Mouse (Mus musculus): ENCODE results near the gene Tnfrsf17. TPM values are rescaled to one million over a fixed set of nuclear protein-coding genes. Genes with fewer than 3 reads are reported as not detected.
A peak's percentile ranks its signal among the peaks of the same experiment; 100 is the strongest.

Gene Tnfrsf17
- polyA plus RNA-seq, 1 experiment from 2014 or later = not detected

DNA sequence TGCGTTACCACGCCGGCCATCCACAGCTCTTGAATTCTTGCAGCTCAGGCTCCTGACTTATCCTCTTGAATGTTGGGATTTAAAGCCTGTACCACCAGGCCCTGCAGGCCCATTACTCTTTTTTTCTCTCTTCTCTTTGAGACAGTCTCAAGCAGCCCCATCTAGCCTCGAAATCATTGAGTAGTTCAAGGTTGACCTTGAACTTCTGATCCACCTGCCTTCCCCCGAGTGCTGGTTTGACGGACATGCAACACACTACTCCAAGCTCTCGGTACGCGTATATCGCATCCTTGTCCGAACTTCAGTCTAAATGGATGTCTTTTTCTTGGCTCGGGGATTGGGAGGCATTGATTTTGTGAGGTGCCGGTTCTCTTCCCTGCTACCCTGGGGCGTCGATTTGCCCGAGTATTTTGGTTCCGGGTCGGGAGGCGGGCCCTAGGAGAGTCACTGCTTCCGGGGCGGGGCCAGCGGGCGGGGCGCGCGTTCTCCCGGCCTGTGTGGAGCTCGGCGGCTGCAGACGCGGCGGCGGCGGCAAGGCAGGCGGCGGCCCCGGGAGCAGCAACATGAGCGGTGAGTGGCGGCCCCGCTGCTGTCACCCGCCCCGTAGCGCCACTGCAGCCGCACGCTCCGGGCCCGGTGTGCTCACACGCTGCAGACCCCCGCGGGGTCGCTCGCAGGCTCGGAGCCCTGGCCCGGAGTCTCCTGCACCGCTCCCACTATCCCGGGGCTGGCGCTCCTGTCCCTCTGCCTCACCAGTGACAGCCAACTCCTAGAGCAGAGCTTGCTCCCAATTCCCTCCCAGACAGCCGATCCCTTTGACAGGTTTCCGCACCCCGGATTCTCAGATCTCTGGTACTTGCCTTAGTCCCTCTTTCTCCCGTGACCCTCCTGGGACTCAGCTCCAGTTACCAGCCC is 9.1 kb downstream of the Tnfrsf17 start, which contains the start of gene Snx29:
Snx29 (plus strand) TSS at position 500 of the 915 bp plus-strand sequence.
- ATAC-seq (replicated peaks; ENCODE audit: insufficient number of reproducible peaks, low FRiP score, low TSS enrichment) = peak; percentile 94
- peak within 1 kb of the TSS; percentile 79 for H3K9ac ChIP-seq (ENCODE audit: low read depth, low read length)
- no peaks in the 10 kb centered on the region for H3K9me3 ChIP-seq (replicated peaks; ENCODE audit: control insufficient read depth, low read length)
- no peaks in the 10 kb centered on the region for H3K27me3 ChIP-seq (ENCODE audit: control insufficient read depth, insufficient read depth, low read length)
- peak within 1 kb of the TSS; percentile 96 for H3K4me2 ChIP-seq
- H3K36me3 ChIP-seq (ENCODE audit: control insufficient read depth, insufficient read depth, low read length) = no peaks in the 10 kb centered on the region
- peaks cover 6% of the 10 kb centered on the region; the same call in 1 of the 2 replicates for H3K4me1 ChIP-seq (ENCODE audit: control insufficient read depth, insufficient read depth, low read length)
- peak within 1 kb of the TSS; percentile 59 for H3K27ac ChIP-seq (ENCODE audit: low read depth, low read length)
- peak within 1 kb of the TSS; percentile 61 for H3K4me3 ChIP-seq (ENCODE audit: low read depth, low read length)
- 4% methylated on average over 61 of the region's 61 CpGs for WGBS (ENCODE audit: insufficient replicate concordance)

- Histone ChIP-seq H3K36me3 (ENCODE audit: control insufficient read depth, insufficient read depth, low read length) (no peaks in the 10 kb centered on the region), H3K4me2 (peak overlapping the region; percentile 96), H3K4me1 (ENCODE audit: control insufficient read depth, insufficient read depth, low read length) (peaks cover 6% of the 10 kb centered on the region; the same call in 1 of the 2 replicates), H3K9me3 (replicated peaks; ENCODE audit: control insufficient read depth, low read length) (no peaks in the 10 kb centered on the region), H3K4me3 (ENCODE audit: low read depth, low read length) (peak overlapping the region; percentile 61), H3K9ac (ENCODE audit: low read depth, low read length) (peak overlapping the region; percentile 79), H3K27me3 (ENCODE audit: control insufficient read depth, insufficient read depth, low read length) (no peaks in the 10 kb centered on the region), H3K27ac (ENCODE audit: low read depth, low read length) (peak overlapping the region; percentile 36; the same call in 1 of the 2 replicates)
- WGBS (ENCODE audit: insufficient replicate concordance) = 6% methylated on average over 17 of the region's 17 CpGs
- ATAC-seq (replicated peaks; ENCODE audit: insufficient number of reproducible peaks, low FRiP score, low TSS enrichment) = 0 out of 2 replicates have a peak, but pooled peaks have one; percentile 22
These were observed 9.9 kb downstream of the Tnfrsf17 start for GRCm38 (mm10) chr16:11323324-11324051.

GRCm38 (mm10) chr16:11330081-11330800 is 16.6 kb downstream of the Tnfrsf17 start:
- no peaks in the 10 kb centered on the region for H3K36me3 ChIP-seq (ENCODE audit: control insufficient read depth, insufficient read depth, low read length)
- no peak overlapping the region for H3K4me2 ChIP-seq
- no peak overlapping the region for H3K27ac ChIP-seq (ENCODE audit: low read depth, low read length)
- H3K9me3 ChIP-seq (replicated peaks; ENCODE audit: control insufficient read depth, low read length) = no peaks in the 10 kb centered on the region
- no peaks in the 10 kb centered on the region for H3K4me1 ChIP-seq (ENCODE audit: control insufficient read depth, insufficient read depth, low read length)
- no peak for ATAC-seq (replicated peaks; ENCODE audit: insufficient number of reproducible peaks, low FRiP score, low TSS enrichment)
- 73% methylated on average over 3 of the region's 3 CpGs for WGBS (ENCODE audit: insufficient replicate concordance)
- H3K27me3 ChIP-seq (ENCODE audit: control insufficient read depth, insufficient read depth, low read length) = no peaks in the 10 kb centered on the region
- no peak overlapping the region for H3K9ac ChIP-seq (ENCODE audit: low read depth, low read length)
- no peak overlapping the region for H3K4me3 ChIP-seq (ENCODE audit: low read depth, low read length)

GRCm38 (mm10) chr16:11331030-11331429 is 17.4 kb downstream of the Tnfrsf17 start:
- WGBS (ENCODE audit: insufficient replicate concordance) = 68% methylated on average over 1 of the region's 1 CpGs
- Histone ChIP-seq H3K4me3 (ENCODE audit: low read depth, low read length) (no peak overlapping the region), H3K27me3 (ENCODE audit: control insufficient read depth, insufficient read depth, low read length) (no peaks in the 10 kb centered on the region), H3K27ac (ENCODE audit: low read depth, low read length) (no peak overlapping the region), H3K36me3 (ENCODE audit: control insufficient read depth, insufficient read depth, low read length) (no peaks in the 10 kb centered on the region), H3K9me3 (replicated peaks; ENCODE audit: control insufficient read depth, low read length) (no peaks in the 10 kb centered on the region), H3K4me2 (no peak overlapping the region), H3K9ac (ENCODE audit: low read depth, low read length) (no peak overlapping the region), H3K4me1 (ENCODE audit: control insufficient read depth, insufficient read depth, low read length) (no peaks in the 10 kb centered on the region)
- ATAC-seq (replicated peaks; ENCODE audit: insufficient number of reproducible peaks, low FRiP score, low TSS enrichment) = no peak

DNA sequence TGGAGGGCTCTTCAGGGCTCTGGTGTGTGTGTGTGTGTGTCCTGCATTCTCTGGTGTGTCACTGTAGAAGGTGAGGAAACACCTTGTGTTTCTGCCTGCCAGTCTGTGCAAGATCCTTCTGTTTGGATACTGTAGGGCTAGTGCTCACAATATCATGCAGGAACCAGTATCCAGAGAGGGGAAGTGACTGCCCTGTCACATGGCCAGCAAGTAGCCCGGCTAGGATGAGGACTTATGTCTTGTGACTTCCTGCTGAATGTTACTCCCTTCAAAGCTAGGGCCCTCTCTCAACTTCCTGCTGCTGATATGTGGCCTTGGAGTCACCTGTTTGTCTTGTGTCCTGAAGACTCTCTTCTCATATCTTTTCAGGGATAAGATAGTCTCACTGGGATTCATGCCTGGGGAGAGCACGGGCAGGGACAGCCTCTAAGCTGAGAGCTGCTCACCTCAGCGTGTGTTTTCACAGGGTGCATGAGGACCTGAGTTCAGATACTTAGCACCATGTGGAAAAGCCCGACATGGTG is 29.7 kb downstream of the Tnfrsf17 start:
- Histone ChIP-seq H3K4me3 (ENCODE audit: low read depth, low read length) (no peak overlapping the region), H3K9ac (ENCODE audit: low read depth, low read length) (no peak overlapping the region), H3K9me3 (replicated peaks; ENCODE audit: control insufficient read depth, low read length) (no peaks in the 10 kb centered on the region), H3K27me3 (ENCODE audit: control insufficient read depth, insufficient read depth, low read length) (no peaks in the 10 kb centered on the region), H3K27ac (ENCODE audit: low read depth, low read length) (no peak overlapping the region), H3K36me3 (ENCODE audit: control insufficient read depth, insufficient read depth, low read length) (no peaks in the 10 kb centered on the region), H3K4me2 (no peak overlapping the region), H3K4me1 (ENCODE audit: control insufficient read depth, insufficient read depth, low read length) (0 out of 2 replicates have a peak, but pooled peaks cover 2% of the 10 kb centered on the region)
- 36% methylated on average over 4 of the region's 4 CpGs for WGBS (ENCODE audit: insufficient replicate concordance)
- no peak for ATAC-seq (replicated peaks; ENCODE audit: insufficient number of reproducible peaks, low FRiP score, low TSS enrichment)

GRCm38 (mm10) chr16:11351903-11352302 is 38.3 kb downstream of the Tnfrsf17 start:
- 0 out of 2 replicates have a peak overlapping the region, but pooled peaks have one; percentile 1 for H3K27ac ChIP-seq (ENCODE audit: low read depth, low read length)
- 26% methylated on average over 7 of the region's 7 CpGs for WGBS (ENCODE audit: insufficient replicate concordance)
- H3K9me3 ChIP-seq (replicated peaks; ENCODE audit: control insufficient read depth, low read length) = no peaks in the 10 kb centered on the region
- peaks cover 10% of the 10 kb centered on the region for H3K4me1 ChIP-seq (ENCODE audit: control insufficient read depth, insufficient read depth, low read length)
- no peak overlapping the region for H3K4me3 ChIP-seq (ENCODE audit: low read depth, low read length)
- 0 out of 2 replicates have a peak overlapping the region, but pooled peaks have one; percentile 2 for H3K4me2 ChIP-seq
- ATAC-seq (replicated peaks; ENCODE audit: insufficient number of reproducible peaks, low FRiP score, low TSS enrichment) = no peak
- no peak overlapping the region for H3K9ac ChIP-seq (ENCODE audit: low read depth, low read length)
- H3K27me3 ChIP-seq (ENCODE audit: control insufficient read depth, insufficient read depth, low read length) = no peaks in the 10 kb centered on the region
- H3K36me3 ChIP-seq (ENCODE audit: control insufficient read depth, insufficient read depth, low read length) = no peaks in the 10 kb centered on the region

DNA sequence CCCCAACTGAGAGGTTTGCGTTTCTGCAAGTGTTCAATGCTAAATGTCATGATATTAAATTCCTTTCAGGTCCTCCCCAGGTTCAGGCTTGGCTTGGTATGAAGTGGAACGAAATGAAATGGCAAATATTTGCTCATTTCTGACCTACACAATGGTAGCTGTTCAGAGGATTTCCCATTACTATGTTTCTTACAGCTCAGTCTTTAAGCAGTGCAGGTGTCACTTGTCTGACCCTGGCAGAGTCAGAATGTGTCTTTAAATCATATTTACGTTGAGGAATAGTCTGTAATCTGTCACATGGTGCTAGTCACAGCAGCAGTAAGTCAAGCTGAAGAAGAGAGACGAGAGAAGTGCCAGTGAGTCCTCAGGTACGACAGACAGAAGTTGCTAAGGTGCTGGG is 45.6 kb downstream of the Tnfrsf17 start:
- H3K4me1 ChIP-seq (ENCODE audit: control insufficient read depth, insufficient read depth, low read length) = no peaks in the 10 kb centered on the region
- H3K4me2 ChIP-seq = no peak overlapping the region
- no peak overlapping the region for H3K4me3 ChIP-seq (ENCODE audit: low read depth, low read length)
- ATAC-seq (replicated peaks; ENCODE audit: insufficient number of reproducible peaks, low FRiP score, low TSS enrichment) = no peak
- H3K36me3 ChIP-seq (ENCODE audit: control insufficient read depth, insufficient read depth, low read length) = no peaks in the 10 kb centered on the region
- H3K27me3 ChIP-seq (ENCODE audit: control insufficient read depth, insufficient read depth, low read length) = no peaks in the 10 kb centered on the region
- WGBS (ENCODE audit: insufficient replicate concordance) = 68% methylated on average over 5 of the region's 5 CpGs
- no peak overlapping the region for H3K9ac ChIP-seq (ENCODE audit: low read depth, low read length)
- H3K27ac ChIP-seq (ENCODE audit: low read depth, low read length) = no peak overlapping the region
- H3K9me3 ChIP-seq (replicated peaks; ENCODE audit: control insufficient read depth, low read length) = no peaks in the 10 kb centered on the region

GRCm38 (mm10) chr16:11359919-11360318 is 46.3 kb downstream of the Tnfrsf17 start:
- no peak for ATAC-seq (replicated peaks; ENCODE audit: insufficient number of reproducible peaks, low FRiP score, low TSS enrichment)
- H3K4me2 ChIP-seq = no peak overlapping the region
- no peaks in the 10 kb centered on the region for H3K27me3 ChIP-seq (ENCODE audit: control insufficient read depth, insufficient read depth, low read length)
- H3K27ac ChIP-seq (ENCODE audit: low read depth, low read length) = no peak overlapping the region
- no peaks in the 10 kb centered on the region for H3K36me3 ChIP-seq (ENCODE audit: control insufficient read depth, insufficient read depth, low read length)
- WGBS (ENCODE audit: insufficient replicate concordance) = 53% methylated on average over 10 of the region's 10 CpGs
- H3K4me1 ChIP-seq (ENCODE audit: control insufficient read depth, insufficient read depth, low read length) = no peaks in the 10 kb centered on the region
- H3K9me3 ChIP-seq (replicated peaks; ENCODE audit: control insufficient read depth, low read length) = no peaks in the 10 kb centered on the region
- H3K9ac ChIP-seq (ENCODE audit: low read depth, low read length) = no peak overlapping the region
- no peak overlapping the region for H3K4me3 ChIP-seq (ENCODE audit: low read depth, low read length)
